Mouse (Mus musculus) midbrain, embryonic 14.5 days (tissue): ENCODE measurements at regions not wholly inside any gene's neighbourhood (a gene's known extent, or its start where the extent isn't known, plus 50 kb on each side); places are given as distances from the start of the nearest gene placed in this dataset.
A peak's percentile ranks its signal among the peaks of the same experiment; 100 is the strongest.

Source experiments
- ATAC-seq: fragments of 200-750 bp; cut with Nextera tagmentation; 2 replicates; pipeline ENCODE4 v1.8.0; 2017; ENCODE audit warnings: moderate number of reproducible peaks, moderate library complexity; ENCODE audit not compliant: low FRiP score, low TSS enrichment
- DNase-seq: peaks from one replicate; pipeline ENCODE4 v3.0.0-alpha.2; 2015
- H3K27ac ChIP-seq: fragments of 300-500 bp; sonication (generic); replicated peaks from 2 replicates; pipeline ENCODE4 v1.5.1; 2014; ENCODE audit warnings: mild to moderate bottlenecking, low read depth, low read length, moderate library complexity
- H3K27me3 ChIP-seq: fragments of 300-500 bp; sonication (generic); 2 replicates; pipeline ENCODE4 v1.6.1; 2014; ENCODE audit warnings: low read length, control low read depth, mixed read lengths; ENCODE audit not compliant: control insufficient read depth, insufficient read depth
- H3K36me3 ChIP-seq: fragments of 300-500 bp; sonication (generic); 2 replicates; pipeline ENCODE4 v1.6.1; 2014; ENCODE audit warnings: low read length, control low read depth; ENCODE audit not compliant: control insufficient read depth, insufficient read depth
- H3K4me1 ChIP-seq: fragments of 300-500 bp; sonication (generic); 2 replicates; pipeline ENCODE4 v1.6.1; 2014; ENCODE audit warnings: mild to moderate bottlenecking, antibody characterized with exemption, low read length, control low read depth; ENCODE audit not compliant: control insufficient read depth, insufficient read depth
- H3K4me2 ChIP-seq: fragments of 300-500 bp; sonication (generic); 2 replicates; pipeline ENCODE4 v1.6.1; 2014; ENCODE audit warnings: mild to moderate bottlenecking, low read length, moderate library complexity
- H3K4me3 ChIP-seq: fragments of 300-500 bp; sonication (generic); replicated peaks from 2 replicates; pipeline ENCODE4 v1.5.1; 2014; ENCODE audit warnings: low read depth, low read length
- H3K9ac ChIP-seq: fragments of 300-500 bp; sonication (generic); replicated peaks from 2 replicates; pipeline ENCODE4 v1.6.1; 2014; ENCODE audit warnings: mild to moderate bottlenecking, low read length, moderate library complexity
- H3K9me3 ChIP-seq: fragments of 300-500 bp; sonication (generic); 2 replicates; pipeline ENCODE4 v1.6.1; 2016; ENCODE audit warnings: low read length, control low read depth, mixed read lengths; ENCODE audit not compliant: control insufficient read depth
- WGBS: fragments of 180-500 bp; shearing (Covaris S2); extraction: QIAGEN DNeasy Blood & Tissue Kit; methylation state at CpG from one replicate; pipeline ENCODE4 v1.1.7; 2014; 5-methylcytosine and 5-hydroxymethylcytosine counted together

DNA sequence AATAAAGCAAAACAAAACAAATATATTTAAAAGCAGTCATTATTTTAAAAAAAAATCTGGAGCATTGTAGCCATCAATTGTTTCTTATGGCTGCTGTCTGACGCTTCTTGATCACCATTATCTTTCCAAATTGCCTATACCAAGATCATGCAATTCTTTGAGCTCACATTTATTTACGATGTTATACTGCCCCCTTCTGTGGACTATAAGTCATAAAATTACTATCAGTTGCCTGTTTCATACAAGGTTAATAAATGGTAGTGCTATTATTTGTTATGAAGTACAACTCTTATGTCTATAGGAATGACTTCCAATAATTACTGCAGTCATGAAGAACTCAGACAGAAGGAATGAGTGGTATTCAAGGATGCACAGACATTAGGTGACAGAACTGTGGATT is 57.3 kb upstream of the Eda2r start:
- no peak overlapping the region for H3K4me2 ChIP-seq
- H3K9ac ChIP-seq, result no peak overlapping the region
- WGBS, result 43% methylated on average over 2 of the region's 2 CpGs
- H3K27me3 ChIP-seq, result no peaks in the 10 kb centered on the region
- DNase-seq (peak; percentile 46), ATAC-seq (no peak)
- no peak overlapping the region for H3K4me3 ChIP-seq
- H3K36me3 ChIP-seq, result no peaks in the 10 kb centered on the region
- no peaks in the 10 kb centered on the region for H3K4me1 ChIP-seq
- no peak overlapping the region for H3K27ac ChIP-seq
- H3K9me3 ChIP-seq, result no peaks in the 10 kb centered on the region

DNA sequence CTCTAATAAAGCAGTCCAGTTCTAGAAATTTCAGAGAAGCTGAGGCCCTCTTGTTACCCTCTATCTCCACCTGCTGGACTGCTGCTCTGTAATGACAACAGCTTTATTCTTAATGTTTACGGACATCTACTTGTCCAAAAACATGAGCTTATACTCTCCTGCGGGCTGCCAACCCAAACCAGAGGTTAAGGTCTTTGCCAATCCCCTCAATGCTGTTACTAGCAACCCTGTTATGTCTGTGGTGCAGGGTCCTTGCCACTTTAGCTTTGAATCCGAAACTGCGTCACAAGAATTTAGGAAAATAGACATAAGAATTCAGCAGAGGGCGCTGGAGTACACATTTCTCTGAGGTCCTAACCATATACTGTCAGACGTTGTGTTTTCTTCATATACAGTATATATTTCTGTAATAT is 54.4 kb upstream of the Eda2r start:
- H3K27me3 ChIP-seq, result no peaks in the 10 kb centered on the region
- H3K9ac ChIP-seq, result no peak overlapping the region
- H3K4me3 ChIP-seq, result peak overlapping the region; percentile 30
- H3K9me3 ChIP-seq, result no peaks in the 10 kb centered on the region
- peak; percentile 78; the same call in 1 of the 2 replicates for ATAC-seq
- no peak overlapping the region for H3K27ac ChIP-seq
- no peaks in the 10 kb centered on the region for H3K36me3 ChIP-seq
- peak; percentile 82 for DNase-seq
- WGBS, result 18% methylated on average over 6 of the region's 6 CpGs
- H3K4me1 ChIP-seq, result no peaks in the 10 kb centered on the region
- peak overlapping the region; percentile 54 for H3K4me2 ChIP-seq
